Mouse (Mus musculus): ENCODE data around the gene Filip1l.

GRCm38 (mm10) chr16:57326996-57327395, 25.9 kb upstream of the Filip1l start:
- TF ChIP-seq CTCF (IDR thresholded peaks at IDR 0.05; ENCODE audit: insufficient read depth, low read length) (no peak), POLR2A (IDR thresholded peaks at IDR 0.05; ENCODE audit: borderline replicate concordance, extremely low read depth, low read depth, low read length) (no peak)

All from lung, adult 2 months (tissue).